Mouse (Mus musculus): ENCODE measurements around the gene Dnaja3.

DNA sequence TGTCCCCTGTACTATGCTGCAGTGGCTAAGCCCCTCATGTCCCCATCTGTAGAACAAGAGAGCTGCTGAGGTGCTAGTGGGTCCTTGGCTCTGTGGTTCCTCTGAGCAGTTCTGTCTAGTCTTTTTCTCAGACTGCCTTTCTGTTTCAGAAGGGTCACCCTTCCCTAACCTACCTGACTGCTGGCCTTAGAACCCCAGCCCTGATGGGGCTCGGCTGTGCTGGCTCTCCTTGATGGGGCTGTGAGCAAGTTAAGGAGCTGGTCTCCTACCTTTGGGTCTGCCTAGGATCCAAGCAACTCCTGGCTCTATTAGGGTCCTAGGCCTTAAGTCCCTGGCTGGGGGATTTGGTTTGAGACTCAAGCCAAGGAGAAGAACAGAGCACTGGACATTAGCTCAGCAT, 24.5 kb upstream of the Dnaja3 start:
- TF ChIP-seq POLR2A (IDR thresholded peaks at IDR 0.05; ENCODE audit: low read depth, low read length), result no peak
- TF ChIP-seq CTCF (IDR thresholded peaks at IDR 0.05; ENCODE audit: extremely low read depth, insufficient read length, insufficient replicate concordance, low read depth, low read length), result no peak

All from small intestine, adult 2 months (tissue).